Mouse (Mus musculus): Measurements from ENCODE around the gene Sprr2a3. TPM values are rescaled to one million over a fixed set of nuclear protein-coding genes. Genes with fewer than 3 reads are reported as not detected.

Gene Sprr2a3
- total RNA-seq, 2 experiments from 2014 or later = not detected

Other genes with a start within 250 kb of the Sprr2a3 start
- gene Lor, start 202.3 kb upstream of the Sprr2a3 start, total RNA-seq (2021) = not detected
- not detected for gene Prr9, start 161.5 kb upstream of the Sprr2a3 start, total RNA-seq (2021)
- gene Lelp1, start 142.7 kb upstream of the Sprr2a3 start, total RNA-seq (2021) = not detected
- not detected for gene Sprr2a1, start 69.6 kb upstream of the Sprr2a3 start, total RNA-seq (2021)
- not detected for gene Sprr2a2, start 69.5 kb upstream of the Sprr2a3 start, total RNA-seq (2021)
- not detected for gene Sprr2b, start 31.2 kb downstream of the Sprr2a3 start, total RNA-seq (2021)
- gene Sprr2d, start 53.7 kb downstream of the Sprr2a3 start, total RNA-seq (2021) = not detected
- gene Sprr2e, start 66.7 kb downstream of the Sprr2a3 start, total RNA-seq (2021) = not detected
- not detected for gene Sprr2f, start 79.8 kb downstream of the Sprr2a3 start, total RNA-seq (2021)
- not detected for gene Sprr2h, start 100.3 kb downstream of the Sprr2a3 start, total RNA-seq (2021)
- not detected for gene Sprr2i, start 122.6 kb downstream of the Sprr2a3 start, total RNA-seq (2021)
- not detected for gene Sprr2j-ps, start 132.7 kb downstream of the Sprr2a3 start, total RNA-seq (2021)
- gene Gm9774, start 144.0 kb downstream of the Sprr2a3 start, total RNA-seq (2021) = 1 to 10 TPM; 1.4 to 4.3 TPM
- not detected for gene Sprr2k, start 147.2 kb downstream of the Sprr2a3 start, total RNA-seq (2021)
- gene Sprr1b, start 153.4 kb downstream of the Sprr2a3 start, total RNA-seq (2021) = not detected
- gene Sprr3, start 173.3 kb downstream of the Sprr2a3 start, total RNA-seq (2021) = not detected
- not detected for gene Sprr1a, start 200.5 kb downstream of the Sprr2a3 start, total RNA-seq (2021)
- gene Sprr4, start 215.1 kb downstream of the Sprr2a3 start, total RNA-seq (2021) = not detected
- not detected for gene 2310046K23Rik, start 249.1 kb downstream of the Sprr2a3 start, total RNA-seq (2021)